Mouse (Mus musculus) Muller cell, postnatal 12 days (primary cell): Measurements from ENCODE around the gene Alms1.
A peak's percentile ranks its signal among the peaks of the same experiment; 100 is the strongest.

Source experiments
- DNase-seq: peaks from one replicate; pipeline ENCODE4 v3.0.0-alpha.2; 2015; ENCODE audit errors: inconsistent ontology term

Gene Alms1

DNA sequence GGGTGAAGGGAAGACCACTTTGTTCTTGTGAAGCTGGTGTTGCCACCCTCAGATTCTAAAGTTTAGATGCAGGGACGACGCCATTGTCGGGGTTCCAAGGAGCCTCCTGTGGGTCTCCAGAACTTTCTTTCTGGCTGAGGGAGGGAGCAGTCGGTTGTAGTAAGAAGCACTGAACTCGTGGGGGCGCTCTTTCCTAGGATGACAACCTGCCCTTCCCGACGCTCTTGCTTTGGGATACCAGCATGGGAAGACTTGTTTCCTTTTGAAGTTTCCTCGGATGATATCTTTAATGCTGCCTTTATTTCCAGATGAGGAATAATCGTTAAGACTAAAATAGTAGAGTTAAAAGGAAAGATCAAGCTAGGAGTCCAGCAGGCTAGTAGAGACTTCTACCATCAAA, 125.8 kb downstream of the Alms1 start, which contains the start of gene Nat8f7:
TSS of gene Nat8f7 (minus strand) at position 101 of the 400 bp plus-strand sequence.
- DNase-seq, result peak; percentile 0
